Mouse (Mus musculus) adrenal gland, postnatal 36 days (tissue): ENCODE measurements at regions not wholly inside any gene's neighbourhood (a gene's known extent, or its start where the extent isn't known, plus 50 kb on each side); places are given as distances from the start of the nearest gene placed in this dataset.
A peak's percentile ranks its signal among the peaks of the same experiment; 100 is the strongest.

Source experiments
- DNase-seq, 2 experiments: peaks; one replicate each; pipeline ENCODE4 v3.0.0; 2021; ENCODE audit warnings: mixed read lengths in 1 of 2

- no peak for DNase-seq
Measured at GRCm38 (mm10) chr2:10998798-10999197, 173.1 kb upstream of the Prkcq start.

GRCm38 (mm10) chr2:10999217-10999618 is 172.7 kb upstream of the Prkcq start:
- no peak for DNase-seq

- DNase-seq: no peak
Measured at GRCm38 (mm10) chr2:11005806-11006205, 166.1 kb upstream of the Prkcq start.

GRCm38 (mm10) chr2:11011041-11011962 is 160.6 kb upstream of the Prkcq start:
- DNase-seq: no peak

GRCm38 (mm10) chr2:11012312-11012860 is 159.5 kb upstream of the Prkcq start:
- DNase-seq: no peak

- no peak for DNase-seq
Measured at GRCm38 (mm10) chr2:11013154-11013553, 158.8 kb upstream of the Prkcq start.

- DNase-seq: no peak
Measured at GRCm38 (mm10) chr2:11016446-11016845, 155.5 kb upstream of the Prkcq start.

GRCm38 (mm10) chr2:11032891-11033290 is 139.0 kb upstream of the Prkcq start:
- no peak for DNase-seq

GRCm38 (mm10) chr2:11034178-11034577 is 137.7 kb upstream of the Prkcq start:
- DNase-seq: no peak

GRCm38 (mm10) chr2:11037343-11037742 is 134.6 kb upstream of the Prkcq start:
- no peak for DNase-seq

- DNase-seq: no peak
Measured at GRCm38 (mm10) chr2:11038440-11038839, 133.5 kb upstream of the Prkcq start.

GRCm38 (mm10) chr2:11040005-11040404 is 131.9 kb upstream of the Prkcq start:
- no peak for DNase-seq

- no peak for DNase-seq
Measured at GRCm38 (mm10) chr2:11044727-11045274, 127.1 kb upstream of the Prkcq start.

GRCm38 (mm10) chr2:11051621-11052020 is 120.3 kb upstream of the Prkcq start:
- no peak for DNase-seq

- peak; percentile 10 to 45 for DNase-seq
Measured at GRCm38 (mm10) chr2:11059731-11060425, 112.0 kb upstream of the Prkcq start.

GRCm38 (mm10) chr2:11067384-11067783 is 104.5 kb upstream of the Prkcq start:
- DNase-seq: no peak

- DNase-seq: no peak
Measured at GRCm38 (mm10) chr2:11083536-11083935, 88.4 kb upstream of the Prkcq start.

- peak in 1 of 2 experiments; percentile 8 for DNase-seq
Measured at GRCm38 (mm10) chr2:11086996-11087395, 84.9 kb upstream of the Prkcq start.

GRCm38 (mm10) chr2:11099834-11100622 is 71.9 kb upstream of the Prkcq start:
- DNase-seq: peak; percentile 6 to 11

- DNase-seq: peak in 1 of 2 experiments; percentile 47
Measured at GRCm38 (mm10) chr2:11113191-11113590, 58.7 kb upstream of the Prkcq start.

GRCm38 (mm10) chr2:11118625-11119024 is 53.3 kb upstream of the Prkcq start:
- no peak for DNase-seq

- DNase-seq: no peak
Measured at GRCm38 (mm10) chr2:11119301-11119700, 52.6 kb upstream of the Prkcq start.
